Mouse (Mus musculus): ENCODE data around the gene Slc6a2.

The Slc6a2 gene

GRCm38 (mm10) chr8:92959779-92960178 lies at the start of gene Slc6a2:
Slc6a2 (plus strand) TSS chr8:92960079.
- no peak for DNase-seq (ENCODE audit: low spot score)

DNA sequence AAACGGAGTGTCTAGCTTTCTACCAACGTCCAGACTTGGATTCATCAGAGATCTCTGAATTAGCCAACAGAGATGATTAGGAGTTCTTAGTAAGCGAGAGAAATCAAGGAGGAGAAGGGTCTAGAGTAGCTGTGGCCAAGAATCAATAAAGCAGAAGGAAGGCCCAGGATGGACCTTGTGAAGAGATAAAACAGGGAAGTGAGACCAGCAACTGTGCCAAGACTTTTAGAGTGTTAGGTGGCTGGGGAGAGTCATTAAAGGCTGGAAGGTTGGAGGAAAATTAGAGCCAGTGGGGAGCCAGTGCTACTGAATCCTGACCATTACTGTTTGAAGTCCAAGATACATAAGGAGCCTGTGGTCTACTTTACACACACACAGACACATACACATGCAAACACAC lies 48.4 kb upstream of the Slc6a2 start:
- DNase-seq (ENCODE audit: low spot score) = no peak

GRCm38 (mm10) chr8:92913396-92913795 lies 46.5 kb upstream of the Slc6a2 start:
- DNase-seq (ENCODE audit: low spot score) = no peak

DNA sequence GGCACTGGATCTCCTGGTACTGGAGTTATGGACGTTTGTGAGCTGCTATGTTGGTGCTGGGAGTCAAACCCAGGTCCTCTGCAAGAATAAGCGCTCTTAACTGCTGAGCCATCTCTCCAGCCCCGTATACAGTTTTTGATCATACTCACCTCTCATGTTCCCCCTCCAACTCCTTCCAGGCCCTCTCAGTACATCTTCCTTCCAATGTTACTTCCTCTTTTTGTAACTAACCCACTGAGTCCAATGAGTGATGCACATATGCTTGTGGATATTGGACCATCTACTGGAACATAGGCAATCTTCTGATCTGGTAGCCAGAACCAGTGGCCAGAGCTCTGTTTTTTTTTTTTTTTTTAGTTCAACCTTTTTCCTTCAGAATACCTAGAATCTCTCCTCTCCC lies 43.8 kb upstream of the Slc6a2 start:
- no peak for DNase-seq (ENCODE audit: low spot score)

GRCm38 (mm10) chr8:92921768-92922167 lies 38.1 kb upstream of the Slc6a2 start:
- no peak for DNase-seq (ENCODE audit: low spot score)

DNA sequence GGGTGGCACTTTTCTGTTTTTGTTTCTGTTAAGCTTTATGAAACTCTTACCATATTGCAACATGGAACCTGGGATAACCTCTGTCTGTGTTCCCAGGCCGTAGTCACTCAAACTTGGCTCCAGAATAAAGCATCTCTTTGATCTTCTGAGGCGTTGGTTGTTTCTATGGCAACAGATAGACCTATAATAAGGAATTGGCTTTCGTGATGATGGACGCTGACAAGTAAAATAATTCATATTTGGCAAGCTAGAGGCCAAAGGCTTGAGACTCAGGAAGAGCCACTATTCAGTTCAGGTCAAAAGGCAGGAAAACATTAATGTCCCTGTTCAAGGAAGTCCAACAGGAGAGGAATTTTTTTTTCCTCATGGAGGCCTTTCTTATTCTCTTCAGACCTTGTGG lies 30.9 kb upstream of the Slc6a2 start:
- DNase-seq (ENCODE audit: low spot score) = no peak

DNA sequence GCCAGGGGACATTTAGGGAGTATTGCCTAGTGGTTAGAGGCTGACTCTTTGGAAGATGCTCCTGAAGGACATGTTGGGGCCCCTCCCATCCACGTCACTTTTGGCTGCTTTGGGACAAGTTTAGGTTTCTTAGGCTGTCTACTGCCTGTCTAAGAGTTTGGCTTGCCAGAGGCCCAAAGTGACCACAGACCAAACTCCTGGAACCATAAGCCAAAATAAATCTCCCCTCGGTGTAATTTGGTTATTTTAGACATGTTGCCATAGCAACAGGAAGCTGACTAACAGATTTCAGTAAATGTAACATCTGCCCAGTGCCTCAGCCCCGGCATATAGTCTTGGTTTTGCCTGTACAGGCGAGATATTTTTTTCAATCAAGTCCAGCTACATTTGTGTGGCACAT lies 21.8 kb upstream of the Slc6a2 start:
- DNase-seq (ENCODE audit: low spot score) = no peak

DNA sequence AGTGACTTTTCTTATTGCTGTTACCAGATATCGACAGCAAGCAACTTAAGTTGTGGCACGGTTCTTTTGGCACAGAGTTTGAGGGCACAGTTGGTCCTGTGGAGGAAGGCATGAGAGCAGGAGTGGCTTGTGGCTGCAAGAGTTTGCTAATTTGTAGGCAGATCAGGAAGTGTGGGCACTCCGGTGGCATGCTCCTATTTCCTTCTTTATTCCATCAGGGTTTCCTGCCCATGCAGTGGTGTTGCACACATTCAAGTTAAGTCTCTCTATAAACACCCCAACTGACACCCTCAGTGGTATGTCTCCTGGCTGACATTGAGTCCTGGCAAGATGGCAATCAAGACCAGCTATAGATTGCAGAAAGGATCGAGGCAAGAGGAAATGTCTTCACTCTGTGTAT lies 10.8 kb upstream of the Slc6a2 start:
- no peak for DNase-seq (ENCODE audit: low spot score)

DNA sequence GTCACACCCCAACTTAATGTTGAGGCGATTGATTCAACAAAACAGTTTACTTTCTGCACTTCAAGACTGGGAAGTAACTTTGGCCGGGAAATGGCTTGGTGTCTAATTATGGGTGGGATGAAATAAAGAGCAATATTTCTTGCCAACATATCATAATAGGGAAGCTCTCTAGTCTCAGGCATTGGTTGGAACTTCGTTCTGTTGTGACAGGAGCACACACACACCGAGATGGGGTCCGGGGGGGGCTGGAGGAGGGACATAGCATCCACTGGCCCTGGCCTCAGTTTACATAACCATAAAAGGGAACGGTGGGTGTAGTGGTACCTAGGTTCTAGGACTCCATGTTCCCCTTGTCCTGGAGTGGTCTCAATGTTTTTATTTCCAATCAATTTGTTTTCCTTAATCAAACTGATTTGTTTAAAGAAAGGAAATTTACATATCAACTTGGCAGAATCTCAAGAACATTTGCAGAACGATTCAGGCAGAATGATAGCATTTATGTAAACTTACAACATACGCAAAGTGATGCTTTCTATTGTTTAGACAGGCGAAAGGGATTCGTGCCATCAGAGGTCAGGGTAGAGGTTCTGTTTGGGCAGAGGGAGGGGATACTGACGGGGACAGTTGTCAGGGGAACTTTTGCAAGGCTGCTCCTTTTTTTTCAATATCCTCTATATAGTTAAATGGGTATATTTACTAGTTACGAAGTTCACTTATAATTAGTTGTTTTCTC lies 9.1 kb upstream of the Slc6a2 start:
- DNase-seq (ENCODE audit: low spot score) = no peak

- no peak for DNase-seq (ENCODE audit: low spot score)
These were observed 5.8 kb upstream of the Slc6a2 start for GRCm38 (mm10) chr8:92954044-92954443.

- no peak for DNase-seq (ENCODE audit: low spot score)
These were observed 602 bp downstream of the Slc6a2 start for GRCm38 (mm10) chr8:92960451-92960911.

GRCm38 (mm10) chr8:92961088-92961487 lies 1.2 kb downstream of the Slc6a2 start:
- no peak for DNase-seq (ENCODE audit: low spot score)

DNA sequence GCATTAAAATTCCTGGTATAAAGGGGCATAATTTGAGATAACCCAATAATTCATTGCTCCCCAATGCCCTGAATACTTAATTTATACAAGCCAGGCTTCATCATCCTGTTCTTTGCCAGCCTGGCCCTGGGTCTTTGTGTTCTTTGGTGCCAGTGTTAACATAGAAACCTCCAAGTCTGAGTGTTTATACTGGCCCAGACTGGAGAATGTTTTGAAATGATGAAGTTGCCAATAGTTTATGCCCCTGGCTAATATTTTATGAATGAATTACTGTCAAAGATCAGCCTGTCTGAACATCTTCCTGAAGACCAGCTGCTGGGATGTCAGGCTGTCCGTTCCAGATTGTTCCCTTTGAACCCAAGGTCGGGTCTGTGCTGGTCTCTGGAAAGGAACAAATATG lies 4.7 kb downstream of the Slc6a2 start:
- no peak for DNase-seq (ENCODE audit: low spot score)

DNA sequence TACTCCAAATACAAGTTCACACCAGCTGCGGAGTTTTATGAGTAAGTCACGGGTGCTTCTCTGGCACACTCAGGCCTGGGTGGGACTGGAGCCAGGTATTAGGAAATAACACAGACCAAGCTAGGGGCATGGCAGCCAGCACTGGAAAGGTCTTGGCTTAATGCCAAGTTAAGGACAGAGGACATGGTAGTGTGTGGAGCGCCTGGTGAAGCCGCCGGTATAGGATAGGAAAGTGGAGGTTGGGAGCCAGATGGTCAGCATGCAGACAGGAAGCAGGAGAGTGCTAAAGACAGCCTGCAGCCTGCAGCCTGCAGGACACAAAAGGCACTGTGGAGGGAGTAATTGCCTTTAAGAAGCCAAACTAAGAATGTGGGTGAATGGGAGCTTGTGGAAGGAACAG lies 13.1 kb downstream of the Slc6a2 start:
- DNase-seq (ENCODE audit: low spot score) = peak; percentile 17

DNA sequence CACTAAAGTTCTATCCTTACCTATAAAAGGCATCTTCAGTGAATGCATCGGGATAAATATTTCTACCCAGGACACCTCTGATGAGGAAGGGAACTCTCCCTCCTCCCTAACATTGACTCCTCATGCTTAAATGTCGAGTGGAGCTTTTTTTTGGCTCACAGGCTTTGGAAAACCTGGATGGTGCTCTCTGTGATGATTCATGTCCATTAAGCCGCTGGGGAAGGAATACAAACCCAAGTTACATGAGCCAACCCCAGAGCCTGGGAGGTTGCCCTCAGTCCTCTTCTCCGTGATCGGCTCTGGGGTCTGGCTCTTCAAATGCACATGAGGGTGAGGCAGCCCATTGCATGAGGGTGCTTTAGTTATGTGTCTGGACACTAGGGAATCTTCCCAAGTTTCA lies 16.8 kb downstream of the Slc6a2 start:
- no peak for DNase-seq (ENCODE audit: low spot score)

GRCm38 (mm10) chr8:92982491-92982890 lies 22.6 kb downstream of the Slc6a2 start:
- DNase-seq (ENCODE audit: low spot score) = no peak

- DNase-seq (ENCODE audit: low spot score) = no peak
These were observed 24.5 kb downstream of the Slc6a2 start for GRCm38 (mm10) chr8:92984376-92984775.

GRCm38 (mm10) chr8:92996840-92997239 lies 37.0 kb downstream of the Slc6a2 start:
- DNase-seq (ENCODE audit: low spot score) = peak; percentile 21

- DNase-seq (ENCODE audit: low spot score) = no peak
These were observed 38.7 kb downstream of the Slc6a2 start for GRCm38 (mm10) chr8:92998600-92998999.

GRCm38 (mm10) chr8:93010286-93010685 lies 50.4 kb downstream of the Slc6a2 start:
- no peak for DNase-seq (ENCODE audit: low spot score)

DNA sequence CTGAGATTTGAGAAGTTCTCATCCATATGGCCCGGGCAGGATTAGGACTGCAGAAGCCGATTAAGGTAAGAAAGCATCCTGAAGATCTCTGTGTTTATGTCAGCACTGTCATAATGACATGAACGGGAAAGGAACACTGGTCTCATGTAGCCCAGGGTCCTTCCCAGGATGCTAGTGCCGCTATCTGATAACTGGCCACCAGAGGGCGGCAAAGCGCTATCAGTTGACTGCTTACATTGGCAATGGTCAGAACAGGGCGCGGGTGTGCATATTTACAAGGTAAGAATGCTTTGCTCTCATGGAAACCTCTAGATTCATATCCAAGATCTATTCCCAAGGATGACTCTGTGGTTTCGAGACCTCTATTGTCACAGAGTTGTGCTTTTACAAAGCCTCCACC lies 51.6 kb downstream of the Slc6a2 start:
- DNase-seq (ENCODE audit: low spot score) = peak; percentile 74

DNA sequence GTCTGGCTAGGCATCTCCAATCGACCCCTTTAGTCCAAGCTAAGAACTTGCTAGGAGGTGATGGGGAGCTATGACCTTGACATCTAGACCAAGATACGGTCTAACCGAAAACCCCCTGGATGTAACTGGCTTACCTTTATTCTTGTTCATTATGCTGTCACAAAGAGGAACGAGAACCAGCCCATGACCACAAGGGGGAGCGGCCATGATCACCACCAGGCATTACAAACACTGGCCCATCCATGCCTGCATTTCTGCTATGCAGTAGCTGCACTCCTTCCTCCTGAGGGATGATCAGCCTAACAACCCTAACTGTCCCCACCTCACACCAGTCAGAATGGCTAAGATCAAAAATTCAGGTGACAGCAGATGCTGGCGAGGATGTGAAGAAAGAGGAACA lies 52.3 kb downstream of the Slc6a2 start:
- DNase-seq (ENCODE audit: low spot score) = no peak

DNA sequence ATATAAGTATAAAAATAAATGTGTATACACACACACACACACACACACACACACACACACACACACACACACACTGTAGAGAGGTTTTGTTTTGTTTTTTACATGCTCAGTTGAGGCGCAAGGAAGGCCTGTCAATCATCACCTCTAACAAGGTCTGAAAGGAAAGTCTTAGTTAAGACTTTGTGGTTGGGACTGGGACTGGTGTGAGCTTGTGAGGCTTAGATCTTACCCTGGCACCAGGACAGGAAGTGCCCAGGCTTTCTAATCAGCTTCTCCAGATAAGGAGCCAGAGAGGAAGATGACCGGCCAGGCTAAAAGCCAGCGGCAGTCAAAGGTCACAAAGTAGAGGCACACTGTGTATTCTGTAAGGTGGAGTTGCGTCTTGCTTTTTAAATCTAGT lies 54.4 kb downstream of the Slc6a2 start:
- DNase-seq (ENCODE audit: low spot score) = no peak

DNA sequence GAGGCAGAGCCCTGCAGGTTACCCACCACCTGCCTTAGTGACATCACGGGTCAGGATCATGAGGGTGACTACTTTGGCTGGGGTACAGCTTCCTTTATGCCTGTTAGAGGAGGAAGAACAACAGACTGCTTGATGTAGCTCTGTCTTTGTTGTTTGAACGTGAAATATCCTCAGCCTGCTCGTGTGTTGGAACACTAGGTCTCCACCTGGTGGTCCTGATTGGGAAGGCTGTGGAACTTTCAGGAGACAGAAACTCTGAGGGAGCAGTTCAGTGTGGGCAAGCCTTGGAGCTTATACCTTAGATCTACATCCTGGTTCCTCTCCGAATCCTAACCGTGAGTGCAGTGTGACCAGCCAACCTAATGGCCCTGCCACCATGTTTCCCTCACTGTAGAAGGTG lies 61.9 kb downstream of the Slc6a2 start:
- DNase-seq (ENCODE audit: low spot score) = no peak

Data from ovary, postnatal 10 days (tissue).